Mouse (Mus musculus) urinary bladder, adult 2 months (tissue): Measurements from ENCODE around the gene Adar. TPM values are rescaled to one million over a fixed set of nuclear protein-coding genes. Genes with fewer than 3 reads are reported as not detected.

ENCODE experiments used
- DNase-seq: peaks from one replicate; pipeline ENCODE4 v3.0.0; 2022; ENCODE audit warnings: low spot score
- polyA plus RNA-seq: library from polyadenylated mRNA; depleted of rRNA; stranded (reverse); fragments of >200 nt; gene quantifications from 2 replicates; pipeline ENCODE4 v1.2.3, GENCODE M21; 2012

Adar gene
- polyA plus RNA-seq, 1 experiment: 27.4 TPM

DNA sequence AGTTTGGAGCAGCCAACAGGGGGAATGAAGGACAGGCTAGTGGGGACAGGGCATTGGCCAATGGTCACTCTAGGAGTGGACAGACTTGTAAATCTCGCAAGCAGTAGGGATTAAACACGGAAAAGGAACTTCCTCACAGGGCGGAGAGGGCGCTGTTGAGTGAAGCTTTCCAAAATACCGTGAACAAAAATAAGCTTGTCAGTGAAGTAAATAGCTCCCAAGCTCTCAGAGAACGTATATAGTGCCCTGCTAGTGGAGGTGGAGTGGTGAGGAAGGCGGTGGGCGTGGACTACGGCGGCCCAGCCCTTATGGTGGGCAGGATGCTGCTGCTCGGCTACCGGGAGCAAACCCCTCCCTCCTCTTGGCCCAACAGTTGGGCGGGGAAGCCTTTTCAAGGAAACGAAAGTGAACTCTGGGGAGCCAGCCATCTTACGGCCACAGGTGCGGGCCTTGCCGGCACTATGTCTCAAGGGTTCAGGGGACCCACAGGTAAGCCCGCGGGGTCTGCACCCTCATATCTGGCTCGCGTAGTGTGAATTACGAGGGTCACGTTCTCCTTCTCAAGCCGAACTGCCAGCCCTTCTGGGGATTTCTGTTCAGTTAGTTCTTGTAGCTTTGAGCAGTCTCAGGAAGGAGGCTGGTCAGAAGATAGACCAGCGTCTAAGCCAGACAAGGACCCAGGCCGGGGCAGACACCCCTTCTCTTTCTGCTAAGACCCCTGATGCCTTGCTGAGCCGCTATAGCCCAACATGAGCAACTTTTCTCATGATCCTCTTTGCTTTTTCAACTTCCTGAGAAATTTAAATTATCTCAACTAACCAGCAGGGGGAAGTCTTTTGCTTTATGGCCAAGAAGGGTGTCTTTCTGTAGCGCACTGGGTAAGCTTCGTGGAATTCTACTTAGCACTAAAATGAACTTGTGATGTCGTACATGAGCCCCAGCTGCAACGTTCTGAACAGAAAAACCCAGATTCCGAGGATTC is 15.8 kb downstream of the Adar start:
- peak; percentile 67 for DNase-seq

DNA sequence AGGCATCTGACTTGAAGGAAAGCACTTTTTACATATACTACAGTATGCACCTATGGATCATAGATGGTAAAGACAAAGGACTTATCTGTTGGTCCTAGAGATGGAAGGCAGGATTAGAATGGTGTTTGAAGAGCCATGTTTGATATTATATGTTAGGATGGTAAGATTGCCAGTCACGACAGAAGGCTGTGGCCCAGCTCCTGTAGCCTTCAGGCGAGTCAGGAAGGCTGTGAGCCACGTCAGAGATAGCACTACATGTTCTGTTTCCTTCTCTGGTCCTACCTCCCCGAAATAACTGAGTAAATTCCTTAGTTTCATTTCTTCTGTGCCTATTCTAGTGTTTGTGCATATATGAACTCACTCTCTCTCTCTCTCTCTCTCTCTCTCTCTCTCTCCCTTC is 17.3 kb downstream of the Adar start:
- DNase-seq: no peak

DNA sequence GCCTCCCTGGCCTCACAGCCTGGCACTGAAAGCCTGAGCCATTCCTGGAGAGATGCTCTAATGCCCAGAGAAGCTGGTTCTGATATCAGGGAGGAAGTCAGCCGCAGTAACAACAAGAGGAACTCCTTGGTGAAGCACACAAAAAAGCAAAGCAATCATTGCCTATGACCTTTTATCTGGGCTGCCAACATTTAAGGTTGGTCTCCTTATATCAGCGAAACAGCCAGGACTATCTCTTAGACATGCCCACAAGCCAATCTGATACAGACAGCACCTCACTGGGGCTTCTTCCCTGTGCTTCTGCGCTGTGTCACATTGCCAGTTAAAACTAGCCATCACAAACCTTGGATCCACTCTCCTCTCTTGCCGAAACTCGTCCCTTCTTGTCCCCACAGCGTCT is 23.7 kb downstream of the Adar start:
- DNase-seq: no peak

DNA sequence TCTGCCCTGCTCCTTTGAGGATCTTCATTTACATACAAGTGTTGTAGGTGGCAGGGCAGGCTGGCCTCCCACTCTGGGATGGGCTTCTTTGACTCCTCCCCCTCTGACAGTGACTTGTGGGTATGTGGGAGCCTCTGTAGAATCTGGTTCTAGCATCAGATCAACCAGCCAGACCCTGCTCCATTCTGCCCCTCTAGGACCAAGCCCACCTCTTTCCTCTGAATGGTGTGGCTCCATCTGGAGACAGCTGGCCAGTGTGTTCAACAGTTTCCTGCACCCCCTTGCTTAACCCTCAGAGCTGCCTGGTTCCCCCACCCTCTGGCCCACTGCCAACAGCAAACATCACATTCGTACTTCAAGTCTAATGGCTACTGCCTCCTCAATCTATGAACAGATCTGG is 37.5 kb downstream of the Adar start:
- no peak for DNase-seq

DNA sequence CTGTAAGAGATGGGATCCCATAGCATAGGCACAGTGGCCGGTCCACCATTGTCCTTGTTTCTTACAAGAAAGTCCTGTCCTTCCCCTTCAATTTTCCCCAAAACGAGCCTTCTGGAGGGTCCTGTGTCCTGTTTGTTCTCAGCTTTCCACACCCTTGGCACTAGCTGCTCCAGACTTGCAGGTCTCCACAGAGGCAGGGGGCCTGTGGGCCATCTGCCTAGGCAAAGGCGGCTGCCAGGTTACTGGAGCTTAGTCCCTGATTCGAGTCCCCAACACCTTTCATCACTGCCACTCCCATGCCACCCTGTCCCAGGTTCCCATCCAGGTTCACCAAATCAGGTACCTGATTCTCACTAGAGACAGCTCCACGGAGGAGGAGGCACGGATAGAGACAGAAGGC is 40.5 kb downstream of the Adar start:
- no peak for DNase-seq

DNA sequence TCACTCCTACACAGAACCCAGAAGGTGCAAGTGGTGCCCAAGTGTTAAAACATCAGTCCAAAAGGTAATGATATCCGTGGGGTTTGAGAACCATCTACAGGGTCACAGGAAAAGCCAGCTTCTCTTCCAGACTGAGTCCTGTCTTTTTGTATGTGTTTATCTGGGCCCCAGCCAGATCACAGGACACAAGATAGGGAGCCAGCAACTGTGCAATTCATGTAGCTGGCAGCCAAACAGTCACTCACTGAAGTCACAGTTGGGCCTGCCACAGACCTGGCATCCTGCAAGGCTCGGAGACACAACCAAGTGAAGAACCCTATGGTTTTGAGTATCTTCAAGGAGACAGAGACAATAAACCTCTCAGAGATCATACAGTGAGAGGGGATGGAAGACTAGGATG is 43.0 kb downstream of the Adar start:
- DNase-seq: no peak

DNA sequence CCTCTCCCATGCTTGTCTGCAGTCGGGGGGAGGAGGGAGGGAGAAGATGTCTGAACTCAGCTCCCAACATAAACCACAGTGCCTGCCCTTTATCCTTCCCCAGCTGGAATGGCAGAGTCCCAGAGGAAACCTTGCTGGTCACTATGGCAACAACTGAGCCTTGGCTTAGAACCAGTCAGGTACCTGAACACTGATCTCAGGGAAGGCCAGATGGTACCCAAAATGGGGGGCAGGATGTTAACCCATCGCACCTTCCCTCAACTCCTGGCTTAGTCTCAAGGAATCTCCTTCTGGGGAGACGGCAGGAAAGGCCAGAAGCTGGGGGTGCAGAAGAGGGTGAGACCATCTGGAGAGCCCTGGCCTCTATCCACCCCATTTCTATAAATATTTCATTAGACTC is 45.0 kb downstream of the Adar start:
- DNase-seq: no peak

DNA sequence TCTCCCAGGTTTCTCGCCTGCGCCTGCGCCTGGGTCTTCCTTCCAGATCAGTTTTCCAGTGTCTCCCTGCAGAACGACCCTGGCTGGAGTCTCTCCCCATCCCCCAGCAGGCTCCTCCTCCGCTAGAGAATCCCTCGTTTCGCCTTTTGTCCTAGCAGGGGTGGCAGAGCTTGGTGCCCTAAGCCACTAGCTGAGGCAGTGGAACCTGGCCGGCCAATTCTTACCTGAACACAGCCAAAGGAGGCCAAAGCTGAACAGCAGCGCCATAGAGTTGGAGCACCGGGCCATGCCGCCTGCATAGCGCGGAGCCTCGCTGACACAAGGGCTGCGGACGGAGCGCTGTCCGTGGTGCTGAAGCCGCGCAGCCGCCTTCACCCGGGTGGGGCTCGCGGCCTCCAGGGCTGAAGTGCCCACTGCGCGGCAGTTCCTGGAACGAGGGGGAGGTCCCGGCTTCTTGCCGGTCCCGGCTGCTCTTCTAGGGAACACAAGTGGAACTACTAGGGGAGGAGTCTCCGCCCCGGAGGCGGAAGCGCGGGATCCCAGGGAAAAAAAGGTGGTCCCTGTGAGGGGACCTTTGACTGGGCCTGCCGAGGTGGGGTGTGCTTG is 49.4 kb downstream of the Adar start, which contains the start of gene Chrnb2:
Gene Chrnb2 (minus strand): TSS at position 514 of the 606 bp plus-strand sequence.
- peak; percentile 60 for DNase-seq

DNA sequence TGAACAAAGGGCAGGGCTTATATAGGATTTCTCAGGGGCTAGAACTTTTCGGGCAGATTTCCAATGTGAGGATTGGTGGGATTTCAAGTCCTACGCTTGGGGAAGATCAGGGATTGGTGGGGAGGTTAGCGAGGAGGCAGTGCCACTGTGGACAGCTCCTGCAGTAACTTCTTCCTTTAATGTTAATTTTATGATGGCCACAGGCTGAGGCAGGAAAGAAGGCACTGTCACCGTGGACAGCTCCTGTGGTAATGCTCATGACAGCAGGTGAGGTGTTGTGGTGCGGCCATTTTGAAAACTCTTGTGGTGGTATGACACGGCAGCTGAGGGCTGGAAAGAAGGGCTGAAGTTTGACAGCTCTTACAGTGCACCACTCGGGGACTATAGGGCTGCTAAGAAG is 54.8 kb downstream of the Adar start:
- DNase-seq: no peak

DNA sequence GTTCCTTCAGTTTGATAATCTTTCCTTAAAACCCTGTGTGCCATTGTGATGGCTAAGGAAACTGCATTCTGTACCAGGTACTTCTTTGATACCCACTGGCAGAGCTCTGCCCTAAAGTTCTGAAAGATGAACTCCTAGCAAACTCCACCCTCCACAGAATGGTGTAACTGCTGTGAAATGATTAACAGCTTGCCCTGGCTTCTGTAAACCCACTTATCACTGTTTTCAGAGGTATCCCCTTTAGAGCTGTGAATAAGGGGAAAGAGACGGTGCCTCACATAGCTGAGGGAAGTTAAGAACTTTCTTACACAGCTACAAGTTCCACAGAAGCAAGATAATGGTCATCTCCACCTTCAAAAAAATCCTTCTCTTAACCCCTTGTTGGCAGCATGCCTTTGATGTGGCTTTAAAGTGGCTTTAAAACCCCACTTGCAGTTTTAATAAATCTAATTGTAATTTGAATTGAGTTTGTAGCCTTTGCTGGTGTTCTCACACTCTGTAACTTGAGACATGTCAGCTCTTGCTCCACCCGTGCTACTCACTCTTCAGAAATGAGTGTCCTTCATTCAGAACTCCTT is 55.7 kb downstream of the Adar start:
- no peak for DNase-seq

DNA sequence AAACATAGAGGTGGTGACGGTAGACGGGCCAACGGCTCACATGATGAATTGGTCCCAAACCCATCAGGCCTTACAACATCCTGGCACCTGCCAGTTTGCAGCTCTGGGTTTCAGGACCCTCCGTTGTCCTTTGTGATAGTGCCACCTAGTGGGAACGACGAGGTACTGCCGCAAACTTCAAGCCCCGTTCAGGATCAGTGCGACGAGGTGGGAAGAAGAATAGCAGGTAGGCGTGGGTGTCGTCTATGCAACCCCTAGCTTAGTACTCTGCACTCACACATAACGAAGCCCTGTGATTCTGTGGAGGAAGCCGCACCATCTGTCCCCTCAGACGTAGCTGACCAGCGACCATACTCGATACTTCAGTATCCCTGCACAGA is 57.8 kb downstream of the Adar start:
- DNase-seq: peak; percentile 51

DNA sequence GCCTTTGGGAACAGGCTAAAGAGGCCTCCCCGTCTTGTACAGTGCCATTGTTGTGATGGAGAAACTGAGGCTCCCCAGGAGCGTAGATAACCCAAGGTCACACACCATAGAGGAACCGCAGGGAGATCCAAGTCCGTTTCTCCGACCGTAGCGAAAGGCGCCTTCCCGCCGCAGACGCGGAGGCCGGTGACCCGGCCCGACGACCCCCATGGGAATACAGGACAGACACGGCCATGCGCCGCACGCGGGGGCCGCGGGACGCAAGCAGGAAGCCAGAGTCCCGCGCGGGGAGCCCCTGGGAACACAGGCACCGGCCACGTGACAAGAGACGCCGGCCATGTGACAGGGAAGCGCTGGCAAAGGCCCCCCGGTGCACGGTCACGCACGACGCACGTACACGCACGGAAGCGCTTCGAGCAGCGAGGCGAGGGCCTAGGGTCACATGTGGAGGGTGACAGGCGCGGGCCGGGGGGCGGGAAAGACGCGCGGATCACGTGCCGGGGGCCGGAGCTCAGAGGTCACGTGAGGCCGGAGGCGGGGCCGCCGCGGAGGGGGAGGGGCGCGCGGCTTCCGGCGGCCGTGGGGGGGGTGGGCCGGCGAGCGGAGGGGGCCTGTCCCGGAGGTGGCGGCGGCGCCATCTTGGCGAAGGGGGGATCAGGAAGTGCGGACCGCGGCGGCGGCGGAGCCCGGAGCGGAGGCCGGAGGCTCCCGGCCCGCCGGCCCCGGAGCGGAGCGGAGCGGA is 58.3 kb downstream of the Adar start, which contains the start of gene Ube2q1:
Gene Ube2q1 (plus strand): TSS at position 649 of the 742 bp plus-strand sequence.
- DNase-seq: peak; percentile 92

DNA sequence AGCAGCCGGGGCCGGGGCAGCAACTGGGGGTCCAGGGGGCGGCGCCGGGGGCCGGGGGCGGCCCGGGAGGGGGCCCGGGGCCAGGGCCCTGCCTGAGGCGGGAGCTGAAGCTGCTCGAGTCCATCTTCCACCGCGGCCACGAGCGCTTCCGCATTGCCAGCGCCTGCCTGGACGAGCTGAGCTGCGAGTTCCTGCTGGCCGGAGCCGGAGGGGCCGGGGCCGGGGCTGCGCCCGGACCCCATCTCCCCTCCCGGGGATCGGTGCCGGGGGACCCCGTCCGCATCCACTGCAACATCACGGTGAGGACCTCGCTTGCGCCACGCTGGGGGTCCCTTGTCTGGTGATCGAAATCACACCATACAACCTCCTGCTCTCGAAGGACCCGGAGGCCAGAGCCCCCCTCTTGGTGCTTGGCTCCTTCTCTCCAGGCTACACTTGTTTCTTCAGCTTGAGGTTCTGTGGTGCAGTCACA is 59.0 kb downstream of the Adar start:
- DNase-seq: no peak

DNA sequence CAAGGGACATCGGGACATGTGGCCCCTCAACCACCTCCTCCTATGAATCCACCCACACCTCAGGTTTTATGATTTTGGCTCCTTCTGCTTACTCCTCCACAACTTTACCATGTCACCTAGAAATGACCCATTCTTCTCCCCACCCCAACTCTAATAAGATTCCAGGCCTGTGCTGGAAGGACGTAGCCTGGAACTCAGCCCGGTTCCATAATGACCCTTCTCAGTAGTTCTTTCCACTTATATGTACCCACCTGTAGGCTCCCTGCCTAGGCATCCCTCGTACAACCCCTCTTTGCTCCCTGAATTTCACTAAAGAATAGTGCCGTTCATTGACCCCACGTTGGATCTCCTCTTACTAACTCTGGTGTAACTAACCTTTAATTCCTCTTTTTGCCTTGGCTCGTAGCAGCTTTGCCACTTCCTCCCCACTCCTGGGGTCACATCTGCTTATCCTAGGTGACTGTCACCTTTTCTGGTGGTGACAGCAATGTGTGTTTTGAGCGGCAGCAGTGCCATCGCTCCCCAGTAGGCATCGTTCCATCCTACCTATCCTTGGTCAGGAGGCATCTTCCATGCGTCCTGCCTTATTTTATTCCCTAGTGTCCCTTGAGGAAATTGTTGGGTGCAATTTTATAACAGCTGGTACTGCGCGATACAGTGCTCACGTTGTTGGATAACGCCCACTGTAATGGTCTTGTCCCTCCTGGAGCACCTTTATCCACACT is 59.6 kb downstream of the Adar start:
- DNase-seq: no peak

DNA sequence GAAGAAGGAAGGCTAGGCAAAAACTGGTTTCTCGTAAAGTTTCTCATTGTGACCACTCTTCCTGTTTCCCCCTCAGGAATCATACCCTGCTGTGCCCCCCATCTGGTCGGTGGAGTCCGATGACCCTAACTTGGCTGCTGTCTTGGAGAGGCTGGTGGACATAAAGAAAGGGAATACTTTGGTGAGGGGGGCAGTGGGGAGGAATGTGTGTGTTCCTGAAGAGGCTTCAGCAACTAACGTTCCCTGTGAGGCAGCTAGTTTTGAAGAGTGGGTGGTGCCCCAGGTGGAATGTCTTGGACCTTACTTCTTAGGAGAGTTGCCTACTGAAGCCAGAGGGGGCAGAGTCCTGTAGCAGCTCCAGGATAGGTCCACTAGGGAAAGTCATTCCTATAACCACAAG is 61.2 kb downstream of the Adar start:
- DNase-seq: no peak

DNA sequence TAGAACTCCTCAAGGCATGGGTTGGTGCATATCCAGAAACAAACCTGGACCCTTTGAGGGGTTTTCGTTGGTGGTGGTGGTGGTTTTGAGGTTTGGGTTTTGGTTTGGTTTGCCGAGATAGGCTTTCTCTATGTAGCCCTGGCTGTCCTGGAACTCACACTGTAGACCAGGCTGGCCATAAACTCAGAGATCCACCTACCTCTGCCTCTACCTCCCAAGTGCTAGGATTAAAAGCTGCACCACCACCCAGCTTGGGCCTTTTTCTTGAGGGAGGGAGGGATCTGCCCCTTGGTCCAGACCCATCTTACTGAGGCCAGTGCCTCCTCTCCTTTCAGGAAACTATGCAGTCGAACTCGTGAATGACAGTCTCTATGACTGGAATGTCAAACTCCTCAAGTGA is 65.3 kb downstream of the Adar start:
- DNase-seq: no peak

DNA sequence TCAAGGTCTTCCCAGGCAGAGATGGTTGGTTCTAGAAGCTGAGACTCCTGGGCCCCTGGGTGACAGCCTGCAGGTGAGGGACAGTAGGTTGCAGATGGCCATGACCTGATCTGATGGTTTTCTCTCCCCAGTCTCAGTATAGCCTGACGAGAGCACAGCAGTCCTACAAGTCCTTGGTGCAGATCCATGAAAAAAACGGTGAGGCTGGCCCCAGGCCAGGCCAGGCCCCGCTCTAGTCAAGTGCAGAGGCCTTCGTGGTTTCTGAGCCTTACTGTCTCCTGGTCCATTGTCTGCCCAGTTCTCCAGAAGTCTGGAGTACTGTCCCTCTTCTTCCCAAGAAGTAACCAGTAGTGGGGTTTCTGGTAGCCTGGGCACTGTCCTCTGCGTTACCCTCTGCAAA is 66.8 kb downstream of the Adar start:
- DNase-seq: no peak

DNA sequence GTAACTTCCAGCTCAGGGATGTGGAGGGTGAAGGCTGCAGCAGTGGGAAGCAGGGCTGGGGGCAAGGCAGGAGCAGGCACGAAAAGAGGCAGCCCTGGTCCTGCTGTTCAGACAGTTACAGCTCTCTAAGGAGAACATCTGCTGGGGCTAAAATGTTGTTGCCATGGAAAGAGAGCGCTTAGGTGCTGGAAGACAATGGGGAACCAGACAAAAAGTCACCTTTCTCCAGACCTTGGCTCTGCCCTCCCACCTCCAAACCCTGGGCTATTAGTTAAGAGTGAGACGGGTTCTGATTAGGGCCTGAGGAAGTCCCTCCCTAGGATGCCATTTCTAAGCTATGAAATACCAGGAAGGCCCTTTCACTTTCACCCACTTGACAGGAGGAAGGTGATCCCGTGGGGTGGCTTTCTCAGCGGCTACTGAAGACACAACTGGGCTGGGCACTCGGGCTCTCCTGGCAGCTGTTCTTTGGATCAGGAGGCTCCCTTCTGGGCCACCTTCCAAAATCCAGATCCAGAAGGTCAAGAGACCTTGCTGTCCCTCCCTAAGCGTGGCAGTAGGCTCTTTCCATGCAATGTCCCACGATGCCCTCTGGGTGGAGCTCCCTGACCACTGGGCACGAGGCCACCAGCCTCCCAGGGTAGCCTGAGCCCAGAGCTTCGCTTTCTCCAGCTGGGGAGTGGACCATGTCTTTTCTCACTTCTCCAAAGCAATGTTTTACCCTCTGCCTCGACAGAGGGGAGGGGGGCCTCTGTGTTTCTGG is 70.3 kb downstream of the Adar start:
- DNase-seq: peak; percentile 64

DNA sequence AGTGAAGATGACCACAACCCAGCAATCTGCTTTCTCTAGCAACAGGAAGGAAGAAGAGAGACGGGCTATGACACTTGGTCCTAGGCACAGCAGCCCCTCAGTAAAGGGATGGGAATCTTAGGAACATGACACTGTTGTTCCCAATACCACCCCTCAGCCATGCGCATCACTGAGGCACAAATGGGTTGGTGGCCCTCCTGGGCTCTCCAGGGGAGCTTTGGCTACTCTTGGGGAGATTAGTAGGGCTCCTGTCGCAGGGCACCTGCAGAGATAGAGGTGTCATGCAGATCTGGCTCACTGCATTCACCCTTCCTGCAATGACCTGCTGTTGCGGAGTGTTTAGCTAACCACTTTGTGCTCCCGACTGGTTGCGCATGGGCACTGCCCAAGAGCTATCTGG is 71.5 kb downstream of the Adar start:
- DNase-seq: no peak

DNA sequence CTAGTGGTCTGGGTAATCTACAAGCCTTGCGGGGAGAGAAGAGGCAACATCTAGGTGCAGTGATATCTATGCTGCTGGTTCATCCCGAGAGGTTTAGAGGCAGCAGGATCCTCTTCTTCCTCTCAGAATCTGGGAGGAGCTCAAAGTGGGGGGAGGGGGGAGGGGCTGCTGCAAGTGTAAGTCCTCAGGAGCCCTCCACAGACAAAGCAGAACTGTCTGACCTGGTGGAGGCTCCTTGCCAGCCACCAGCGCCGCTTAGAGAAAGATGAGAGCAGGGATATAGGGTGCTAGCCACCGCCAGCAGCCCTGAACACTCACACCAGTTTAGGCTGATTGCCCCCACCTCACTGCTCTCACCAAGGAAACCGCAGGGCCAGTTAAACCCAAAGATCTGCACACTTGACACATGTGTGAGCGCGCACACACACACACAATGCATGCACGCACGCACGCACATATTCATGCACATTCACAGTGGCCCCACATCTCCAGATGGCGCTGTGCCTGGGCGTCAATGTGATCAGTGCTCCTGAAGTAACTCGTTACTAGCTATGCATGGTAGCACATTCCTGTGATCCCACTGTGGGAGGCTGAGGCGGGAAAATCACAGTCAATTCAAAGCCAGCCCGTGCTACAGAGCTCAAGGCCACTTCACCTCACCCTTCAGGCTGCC is 74.0 kb downstream of the Adar start:
- DNase-seq: no peak
